Mouse (Mus musculus) left cerebral cortex, adult 9 months (tissue): Measurements from ENCODE around the gene Scp2.

Experiments used
- DNase-seq, 2 experiments: peaks; one replicate each; pipeline ENCODE4 v3.0.0; 2022; ENCODE audit warnings: low spot score in 2 of 2

Gene Scp2

GRCm38 (mm10) chr4:108109728-108110127 lies 35.1 kb downstream of the Scp2 start:
- no peak for DNase-seq

GRCm38 (mm10) chr4:108096345-108096744 lies 48.5 kb downstream of the Scp2 start, which contains the start of gene Podn:
Gene Podn (minus strand): TSS chr4:108096445.
- no peak for DNase-seq

- no peak for DNase-seq
Observed at GRCm38 (mm10) chr4:108092741-108093397, 51.9 kb downstream of the Scp2 start.

GRCm38 (mm10) chr4:108083993-108084392 lies 60.8 kb downstream of the Scp2 start:
- DNase-seq: no peak

- no peak for DNase-seq
Observed at GRCm38 (mm10) chr4:108083032-108083735, 61.6 kb downstream of the Scp2 start.

- no peak for DNase-seq
Observed at GRCm38 (mm10) chr4:108082401-108082806, 62.4 kb downstream of the Scp2 start.

- no peak for DNase-seq
Observed at GRCm38 (mm10) chr4:108080876-108081275, 63.9 kb downstream of the Scp2 start.

GRCm38 (mm10) chr4:108079762-108080161 lies 65.0 kb downstream of the Scp2 start:
- DNase-seq: no peak

GRCm38 (mm10) chr4:108079191-108079590 lies 65.6 kb downstream of the Scp2 start:
- peak in 1 of 2 experiments; percentile 9 for DNase-seq

- DNase-seq: no peak
Observed at GRCm38 (mm10) chr4:108077224-108077955, 67.4 kb downstream of the Scp2 start.

GRCm38 (mm10) chr4:108074204-108074823 lies 70.5 kb downstream of the Scp2 start:
- DNase-seq: no peak

GRCm38 (mm10) chr4:108072086-108072485 lies 72.7 kb downstream of the Scp2 start:
- DNase-seq: no peak

GRCm38 (mm10) chr4:108071235-108071901 lies 73.4 kb downstream of the Scp2 start:
- DNase-seq: peak; percentile 81 to 93

GRCm38 (mm10) chr4:108070723-108071122 lies 74.1 kb downstream of the Scp2 start:
- DNase-seq: no peak

- no peak for DNase-seq
Observed at GRCm38 (mm10) chr4:108070286-108070685, 74.5 kb downstream of the Scp2 start.

- no peak for DNase-seq
Observed at GRCm38 (mm10) chr4:108068081-108068480, 76.7 kb downstream of the Scp2 start.

- no peak for DNase-seq
Observed at GRCm38 (mm10) chr4:108067261-108067660, 77.5 kb downstream of the Scp2 start.

GRCm38 (mm10) chr4:108066569-108066968 lies 78.2 kb downstream of the Scp2 start:
- no peak for DNase-seq

- no peak for DNase-seq
Observed at GRCm38 (mm10) chr4:108065176-108065844, 79.5 kb downstream of the Scp2 start.

GRCm38 (mm10) chr4:108063616-108064015 lies 81.2 kb downstream of the Scp2 start:
- DNase-seq: no peak

- DNase-seq: no peak
Observed at GRCm38 (mm10) chr4:108062524-108062923, 82.3 kb downstream of the Scp2 start.
